Mouse (Mus musculus) kidney, adult 2 months (tissue): ENCODE data around the gene Map3k20.

Source experiments
- CTCF ChIP-seq: fragments of 200-500 bp; conservative IDR thresholded peaks from 2 replicates; pipeline ENCODE4 v1.5.1; 2011; ENCODE audit warnings: low read depth, mild to moderate bottlenecking, control low read depth, low read length, moderate library complexity, mixed read lengths; ENCODE audit not compliant: insufficient read depth, insufficient read length
- POLR2A ChIP-seq: fragments of 200-500 bp; IDR thresholded peaks from one replicate; pipeline ENCODE4 v1.6.1; 2011; ENCODE audit warnings: low read depth, low read length, control low read depth

GRCm38 (mm10) chr2:72379425-72379824, 94.0 kb downstream of the Map3k20 start:
- no peak for TF ChIP-seq CTCF
- no peak for TF ChIP-seq POLR2A
